Mouse (Mus musculus) left cerebral cortex, adult 9 months (tissue): ENCODE measurements at regions not wholly inside any gene's neighbourhood (a gene's known extent, or its start where the extent isn't known, plus 50 kb on each side); places are given as distances from the start of the nearest gene placed in this dataset.

Source experiments
- DNase-seq, 2 experiments: peaks; one replicate each; pipeline ENCODE4 v3.0.0; 2022; ENCODE audit warnings: low spot score in 2 of 2

GRCm38 (mm10) chr12:61307396-61307795 is 215.6 kb upstream of the Lrfn5 start:
- no peak for DNase-seq

- DNase-seq: peak in 1 of 2 experiments; percentile 36
Measured at GRCm38 (mm10) chr12:61322114-61322513, 200.8 kb upstream of the Lrfn5 start.

- DNase-seq: no peak
Measured at GRCm38 (mm10) chr12:61332164-61332563, 190.8 kb upstream of the Lrfn5 start.
